ENCODE assay signal across 19 mouse cellular contexts in the genomic region with DNA sequence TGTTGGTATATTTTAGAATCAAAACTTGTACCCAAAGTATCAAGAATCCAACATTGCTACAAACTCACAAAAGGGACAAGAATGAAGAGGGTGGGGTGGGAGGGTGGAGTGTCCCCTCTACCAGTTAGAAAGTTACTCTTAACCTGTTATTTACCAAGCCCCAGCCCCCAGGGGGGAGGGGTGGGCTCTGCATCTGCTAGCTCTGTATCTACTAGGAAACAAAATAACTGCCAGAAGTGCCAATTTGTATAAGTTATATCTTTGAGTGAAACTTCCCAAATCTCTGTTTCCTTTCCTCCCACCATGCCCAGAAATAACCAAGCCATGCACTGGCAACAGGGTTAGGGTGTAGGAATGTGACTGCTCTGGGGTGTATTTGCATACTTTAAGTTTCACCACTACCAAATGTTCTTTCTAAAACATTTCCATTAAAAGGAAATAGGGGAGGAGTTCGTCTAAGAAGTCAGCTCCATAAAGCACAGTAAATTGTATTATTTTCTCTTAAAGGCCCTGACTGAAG.
"Had no signal": no experiment of that assay in that cellular context is flagged by ENCODE, and none has a peak within 500 bp of the region (broad histone marks: within the 10 kb centered on the region; RNA-seq: fewer than 3 reads in every experiment).

No protein-coding gene starts in this region.

- H3K27ac ChIP-seq: liver, embryonic 14.5 days; midbrain, embryonic 10.5 days; midbrain, embryonic 12.5 days; neural tube, embryonic 13.5 days; neural tube, embryonic 15.5 days had no signal

- H3K9me3 ChIP-seq: midbrain, embryonic 10.5 days; midbrain, embryonic 12.5 days; neural tube, embryonic 13.5 days; neural tube, embryonic 15.5 days had no signal

- DNase-seq: lung, adult 18-20 months; lung, embryonic 14.5 days; lung, postnatal 10 days; lung, postnatal 4 days; midbrain, embryonic 14.5 days; retina, postnatal 1 day; right cerebral cortex, postnatal 25 days; right cerebral cortex, postnatal 4 days; spleen, adult 18-20 months; thymus, adult 18-20 months; thymus, postnatal 14 days; thymus, postnatal 36 days had no signal

- H3K9ac ChIP-seq: liver, embryonic 14.5 days; lung, embryonic 14.5 days; midbrain, embryonic 12.5 days; neural tube, embryonic 13.5 days; neural tube, embryonic 15.5 days had no signal

- ATAC-seq: midbrain, embryonic 16.5 days had no signal

- H3K4me3 ChIP-seq: midbrain, embryonic 10.5 days; midbrain, embryonic 12.5 days; myocyte; neural tube, embryonic 13.5 days; neural tube, embryonic 15.5 days had no signal

- H3K4me2 ChIP-seq: lung, embryonic 14.5 days; midbrain, embryonic 12.5 days; neural tube, embryonic 13.5 days; neural tube, embryonic 15.5 days had no signal

- H3K4me1 ChIP-seq: midbrain, embryonic 12.5 days had no signal

- H3K27me3 ChIP-seq: midbrain, embryonic 12.5 days; neural tube, embryonic 13.5 days; neural tube, embryonic 15.5 days had no signal

- H3K36me3 ChIP-seq: midbrain, embryonic 10.5 days; midbrain, embryonic 12.5 days; neural tube, embryonic 13.5 days; neural tube, embryonic 15.5 days had no signal
